Mouse (Mus musculus): Measurements from ENCODE around the gene Gm4553. TPM values are rescaled to one million over a fixed set of nuclear protein-coding genes. Genes with fewer than 3 reads are reported as not detected.
"Not testable (repeated sequence)": the region's sequence is repeated elsewhere in the genome, so short reads cannot be mapped to it uniquely, and the experiment has no call there.

Gm4553 gene
- polyA plus RNA-seq, 1 experiment from 2014 or later = not detected

- DNase-seq (ENCODE audit: low spot score) = not testable (repeated sequence)
Observed at GRCm38 (mm10) chr7:142135934-142136333, 29.6 kb downstream of the Gm4553 start, which contains the start of gene Gm39115. Gene Gm39115, minus strand, starts transcription at chr7:142136034.

- no peak for DNase-seq (ENCODE audit: low spot score)
Observed at GRCm38 (mm10) chr7:142134206-142134995, 31.1 kb downstream of the Gm4553 start.

GRCm38 (mm10) chr7:142128843-142129242 lies 36.7 kb downstream of the Gm4553 start:
- no peak for DNase-seq (ENCODE audit: low spot score)

- not testable (repeated sequence) for DNase-seq (ENCODE audit: low spot score)
Observed at GRCm38 (mm10) chr7:142120629-142121028, 44.9 kb downstream of the Gm4553 start, which contains the start of gene Gm45618. Gene Gm45618, minus strand, starts transcription at chr7:142120729.

- DNase-seq (ENCODE audit: low spot score) = no peak
Observed at GRCm38 (mm10) chr7:142119632-142120031, 45.9 kb downstream of the Gm4553 start.

Other genes with a start within 250 kb of the Gm4553 start
- 50.6 and 51.6 TPM in 2 replicates for gene Tollip, start 247.2 kb downstream of the Gm4553 start, polyA plus RNA-seq (2015; fragmentation: Nextera tagmentation; extraction: Ambion mirVana)
- 0.32 and 0.57 TPM in 2 replicates for gene Brsk2, start 216.0 kb downstream of the Gm4553 start, polyA plus RNA-seq (2015; fragmentation: Nextera tagmentation; extraction: Ambion mirVana)
- gene Mob2, start 104.7 kb downstream of the Gm4553 start, polyA plus RNA-seq (2015; fragmentation: Nextera tagmentation; extraction: Ambion mirVana) = 92.2 and 93.5 TPM in 2 replicates
- 0.34 and 0.58 TPM in 2 replicates for gene Dusp8, start 69.9 kb downstream of the Gm4553 start, polyA plus RNA-seq (2015; fragmentation: Nextera tagmentation; extraction: Ambion mirVana)
- gene Gm45618, start 45.0 kb downstream of the Gm4553 start, polyA plus RNA-seq (2015; fragmentation: Nextera tagmentation; extraction: Ambion mirVana) = not detected in 2 replicates
- gene Gm39115, start 29.7 kb downstream of the Gm4553 start, polyA plus RNA-seq (2015; fragmentation: Nextera tagmentation; extraction: Ambion mirVana) = not detected in 2 replicates
- not detected in 2 replicates for gene Gm45337, start 21.1 kb downstream of the Gm4553 start, polyA plus RNA-seq (2015; fragmentation: Nextera tagmentation; extraction: Ambion mirVana)
- gene Gm29735, start 8.6 kb downstream of the Gm4553 start, polyA plus RNA-seq (2015; fragmentation: Nextera tagmentation; extraction: Ambion mirVana) = not detected in 2 replicates
- not detected in 2 replicates for gene Krtap5-2, start 10.3 kb upstream of the Gm4553 start, polyA plus RNA-seq (2015; fragmentation: Nextera tagmentation; extraction: Ambion mirVana)
- not detected in 2 replicates for gene Gm10153, start 24.6 kb upstream of the Gm4553 start, polyA plus RNA-seq (2015; fragmentation: Nextera tagmentation; extraction: Ambion mirVana)
- not detected in 2 replicates for gene Krtap5-3, start 35.6 kb upstream of the Gm4553 start, polyA plus RNA-seq (2015; fragmentation: Nextera tagmentation; extraction: Ambion mirVana)
- gene Gm7579, start 46.1 kb upstream of the Gm4553 start, polyA plus RNA-seq (2015; fragmentation: Nextera tagmentation; extraction: Ambion mirVana) = not detected in 2 replicates
- 0.16 TPM in 1 of 2 replicates, not detected in the other for gene Krtap5-5, start 64.2 kb upstream of the Gm4553 start, polyA plus RNA-seq (2015; fragmentation: Nextera tagmentation; extraction: Ambion mirVana)
- not detected in 2 replicates for gene Gm40460, start 75.3 kb upstream of the Gm4553 start, polyA plus RNA-seq (2015; fragmentation: Nextera tagmentation; extraction: Ambion mirVana)
- gene Gm2431, start 92.6 kb upstream of the Gm4553 start, polyA plus RNA-seq (2015; fragmentation: Nextera tagmentation; extraction: Ambion mirVana) = not detected in 2 replicates
- gene Gm4559, start 108.6 kb upstream of the Gm4553 start, polyA plus RNA-seq (2015; fragmentation: Nextera tagmentation; extraction: Ambion mirVana) = not detected in 2 replicates
- not detected in 2 replicates for gene Krtap5-1, start 131.4 kb upstream of the Gm4553 start, polyA plus RNA-seq (2015; fragmentation: Nextera tagmentation; extraction: Ambion mirVana)
- not detected in 2 replicates for gene Krtap5-4, start 137.8 kb upstream of the Gm4553 start, polyA plus RNA-seq (2015; fragmentation: Nextera tagmentation; extraction: Ambion mirVana)
- 8.5 and 10.6 TPM in 2 replicates for gene Ifitm10, start 208.0 kb upstream of the Gm4553 start, polyA plus RNA-seq (2015; fragmentation: Nextera tagmentation; extraction: Ambion mirVana)
- gene Gm49369, start 216.9 kb upstream of the Gm4553 start, polyA plus RNA-seq (2015; fragmentation: Nextera tagmentation; extraction: Ambion mirVana) = 5.1 TPM in 1 of 2 replicates, not detected in the other
- 395 and 403 TPM in 2 replicates for gene Ctsd, start 222.3 kb upstream of the Gm4553 start, polyA plus RNA-seq (2015; fragmentation: Nextera tagmentation; extraction: Ambion mirVana)

Data from thymus, postnatal 0 days (tissue).